Mouse (Mus musculus): Measurements from ENCODE around the gene Lrch1. TPM values are rescaled to one million over a fixed set of nuclear protein-coding genes. Genes with fewer than 3 reads are reported as not detected.
A peak's percentile ranks its signal among the peaks of the same experiment; 100 is the strongest.

Lrch1 gene
- total RNA-seq, 2 experiments from 2014 or later, result 18.2 to 19.5 TPM

DNA sequence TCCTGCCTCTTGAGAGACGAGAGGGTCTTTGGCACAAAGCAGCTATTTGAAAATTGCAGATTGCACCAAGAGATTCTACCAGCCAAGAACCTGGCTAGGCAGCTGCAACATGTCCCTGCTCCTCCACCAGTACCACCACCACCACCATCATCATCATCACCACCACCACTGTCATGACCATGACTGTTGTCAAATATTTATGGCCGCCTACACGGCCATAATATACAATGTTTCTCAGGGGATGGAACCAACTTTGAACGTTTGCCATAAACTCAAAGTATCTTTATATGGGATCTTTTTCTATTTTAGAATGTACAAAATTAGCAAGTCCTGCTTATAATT, 93.9 kb downstream of the Lrch1 start:
- ATAC-seq (ENCODE audit: poor library complexity, severe bottlenecking), result no peak

GRCm38 (mm10) chr14:74852965-74853758, 94.5 kb downstream of the Lrch1 start:
- ATAC-seq (ENCODE audit: poor library complexity, severe bottlenecking), result no peak

- ATAC-seq (ENCODE audit: poor library complexity, severe bottlenecking), result no peak
These were observed 95.8 kb downstream of the Lrch1 start for GRCm38 (mm10) chr14:74851866-74852265.

DNA sequence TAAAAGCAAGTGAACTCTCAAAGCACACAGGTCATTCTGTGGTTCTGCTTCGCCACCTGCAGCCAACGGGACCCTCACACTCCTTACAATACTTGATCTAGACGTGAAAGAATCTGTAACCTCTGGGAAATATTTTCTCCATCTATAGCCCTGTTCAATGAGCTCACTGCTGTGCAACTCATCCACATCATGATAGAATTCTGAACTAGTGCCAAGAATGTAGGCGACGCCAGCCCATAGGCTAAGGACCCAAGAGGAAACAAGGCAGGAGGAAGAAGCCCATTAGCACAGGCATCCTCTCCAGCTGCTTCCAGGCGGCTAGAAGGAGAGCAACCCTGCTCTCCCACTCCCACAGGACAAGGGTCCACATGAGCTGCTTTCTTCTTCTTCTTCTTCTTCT, 98.7 kb downstream of the Lrch1 start:
- ATAC-seq (ENCODE audit: poor library complexity, severe bottlenecking), result no peak

GRCm38 (mm10) chr14:74848224-74848623, 99.5 kb downstream of the Lrch1 start:
- ATAC-seq (ENCODE audit: poor library complexity, severe bottlenecking), result 0 out of 2 replicates have a peak, but pooled peaks have one; percentile 2

DNA sequence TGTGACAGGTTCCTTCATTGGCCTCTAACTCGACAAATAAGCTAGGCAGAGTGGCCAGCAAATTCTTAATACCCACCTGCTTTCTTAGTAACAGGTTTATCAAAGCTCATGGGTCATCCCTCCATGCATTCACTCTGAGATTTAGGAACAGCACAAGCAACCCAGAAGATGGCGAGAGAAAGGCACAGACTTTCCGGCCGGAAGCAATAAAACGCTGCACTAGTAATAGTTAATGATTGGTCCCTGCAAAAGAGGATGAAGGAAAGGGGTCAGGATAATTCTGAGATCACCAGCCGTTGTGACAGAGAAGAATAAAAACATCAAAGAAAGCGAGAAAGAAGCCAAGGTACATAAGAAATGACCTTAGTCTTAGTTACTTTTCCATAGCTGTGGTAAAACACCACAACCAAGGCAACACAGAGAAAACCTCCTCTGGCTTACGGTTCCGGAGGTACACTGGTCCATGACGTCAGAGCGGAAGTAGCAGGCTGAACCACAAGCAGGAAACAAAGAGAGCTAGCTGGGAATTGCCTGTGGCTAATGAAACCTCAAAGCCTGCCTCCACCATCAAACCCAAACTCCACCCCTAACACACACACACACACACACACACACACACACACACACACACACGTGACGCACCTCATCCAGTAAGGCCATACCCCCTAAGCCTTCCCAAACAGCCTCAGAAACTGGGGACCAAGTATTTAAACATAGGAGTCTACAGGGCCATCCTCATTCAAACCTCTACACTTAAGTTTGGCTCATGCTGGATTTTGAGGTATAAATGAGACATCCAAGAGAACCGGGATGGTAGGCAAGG, 100.2 kb downstream of the Lrch1 start:
- ATAC-seq (ENCODE audit: poor library complexity, severe bottlenecking), result peak; percentile 99

GRCm38 (mm10) chr14:74846668-74847067, 101.0 kb downstream of the Lrch1 start:
- no peak for ATAC-seq (ENCODE audit: poor library complexity, severe bottlenecking)

DNA sequence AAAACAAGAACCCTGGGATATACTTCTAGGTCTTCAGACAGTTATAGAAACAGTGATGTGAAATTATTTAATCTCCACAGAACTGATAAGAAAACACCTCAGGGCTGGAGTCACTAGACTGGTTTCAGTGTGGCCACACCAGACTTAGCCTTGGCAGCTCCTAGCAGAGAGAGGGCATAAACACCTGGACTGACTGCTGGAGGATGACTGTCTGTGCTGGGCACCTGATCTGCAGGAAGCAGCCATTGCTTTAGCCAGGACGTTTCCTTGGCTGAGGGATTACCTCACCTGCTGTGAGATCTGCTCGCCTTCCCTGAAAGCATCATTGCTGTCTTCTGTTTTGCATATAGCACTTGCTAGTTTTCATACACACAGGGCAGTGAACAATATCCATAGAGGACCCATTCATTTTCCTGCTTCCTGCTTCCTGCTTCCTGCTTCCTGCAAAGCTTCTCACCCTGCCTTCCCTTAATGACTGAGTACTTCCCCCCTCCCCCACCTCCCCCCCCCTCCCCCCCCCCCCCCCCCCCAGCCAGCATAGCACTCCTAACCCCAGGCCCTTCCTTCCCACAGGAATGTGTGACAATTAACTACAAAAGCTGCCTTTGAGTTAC, 101.9 kb downstream of the Lrch1 start:
- no peak for ATAC-seq (ENCODE audit: poor library complexity, severe bottlenecking)

- ATAC-seq (ENCODE audit: poor library complexity, severe bottlenecking), result peak; percentile 97
These were observed 106.0 kb downstream of the Lrch1 start for GRCm38 (mm10) chr14:74841708-74842107.

DNA sequence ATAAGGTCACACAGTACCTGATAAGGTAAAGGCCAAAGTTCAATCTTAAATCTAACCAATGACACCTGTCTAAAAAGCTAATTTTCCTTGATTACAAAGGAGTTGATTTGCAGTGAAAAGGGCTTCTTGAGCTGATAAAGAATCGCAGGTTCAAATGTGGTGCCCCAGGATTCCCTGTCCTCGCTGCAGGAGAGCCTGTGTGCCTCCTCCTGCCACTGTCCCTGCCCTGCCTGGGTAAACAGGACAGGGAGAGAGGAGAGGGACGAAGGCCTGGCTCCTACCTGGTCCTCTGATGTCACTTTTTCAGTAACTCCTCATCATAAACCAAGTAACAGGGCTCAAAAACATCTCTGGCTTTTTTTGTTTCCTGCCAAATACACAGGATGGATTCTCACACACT, 106.4 kb downstream of the Lrch1 start:
- ATAC-seq (ENCODE audit: poor library complexity, severe bottlenecking), result no peak

- ATAC-seq (ENCODE audit: poor library complexity, severe bottlenecking), result no peak
These were observed 106.9 kb downstream of the Lrch1 start for GRCm38 (mm10) chr14:74840820-74841219.

- no peak for ATAC-seq (ENCODE audit: poor library complexity, severe bottlenecking)
These were observed 107.3 kb downstream of the Lrch1 start for GRCm38 (mm10) chr14:74840328-74840727.

- ATAC-seq (ENCODE audit: poor library complexity, severe bottlenecking), result no peak
These were observed 108.9 kb downstream of the Lrch1 start for GRCm38 (mm10) chr14:74838816-74839215.

DNA sequence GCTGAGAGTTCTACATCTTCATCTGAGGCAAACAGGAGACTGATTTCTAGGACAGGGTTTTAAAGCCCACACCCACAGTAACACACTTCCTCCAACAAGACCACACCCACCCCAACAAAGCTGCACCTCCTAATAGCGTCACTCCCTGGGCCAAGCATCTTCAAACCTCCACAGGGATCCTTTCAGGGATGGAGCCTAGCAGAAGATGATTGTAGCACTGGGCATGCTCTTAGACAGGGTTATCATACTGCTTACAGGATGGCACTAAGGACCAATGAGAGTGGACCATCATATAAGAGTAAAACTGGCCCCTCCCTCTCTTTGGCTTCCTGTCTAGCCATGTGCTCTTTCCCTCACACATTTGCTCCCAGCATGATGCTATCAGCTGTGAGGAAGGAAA, 112.7 kb downstream of the Lrch1 start:
- peak; percentile 54; the same call in 1 of the 2 replicates for ATAC-seq (ENCODE audit: poor library complexity, severe bottlenecking)

GRCm38 (mm10) chr14:74834215-74834614, 113.5 kb downstream of the Lrch1 start:
- ATAC-seq (ENCODE audit: poor library complexity, severe bottlenecking), result no peak

DNA sequence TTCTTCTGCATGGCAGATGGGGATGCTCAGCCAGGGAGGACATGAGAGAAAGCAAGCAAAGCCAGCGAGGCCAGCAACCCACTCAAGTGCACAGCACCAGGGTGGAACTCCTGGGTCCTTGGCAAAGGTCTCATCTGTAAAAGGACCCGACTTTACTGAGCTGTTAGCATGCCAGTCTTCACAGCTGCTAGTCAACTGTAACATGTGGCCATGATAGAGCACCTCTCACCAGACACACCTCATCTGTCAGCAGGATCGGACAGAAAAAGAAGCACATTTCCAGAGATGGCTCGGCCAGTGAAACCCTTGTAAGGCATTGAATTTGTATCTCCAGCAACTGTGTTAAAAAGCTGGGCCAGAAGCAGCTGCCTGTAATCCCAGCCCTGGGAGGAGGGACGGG, 116.0 kb downstream of the Lrch1 start:
- no peak for ATAC-seq (ENCODE audit: poor library complexity, severe bottlenecking)

DNA sequence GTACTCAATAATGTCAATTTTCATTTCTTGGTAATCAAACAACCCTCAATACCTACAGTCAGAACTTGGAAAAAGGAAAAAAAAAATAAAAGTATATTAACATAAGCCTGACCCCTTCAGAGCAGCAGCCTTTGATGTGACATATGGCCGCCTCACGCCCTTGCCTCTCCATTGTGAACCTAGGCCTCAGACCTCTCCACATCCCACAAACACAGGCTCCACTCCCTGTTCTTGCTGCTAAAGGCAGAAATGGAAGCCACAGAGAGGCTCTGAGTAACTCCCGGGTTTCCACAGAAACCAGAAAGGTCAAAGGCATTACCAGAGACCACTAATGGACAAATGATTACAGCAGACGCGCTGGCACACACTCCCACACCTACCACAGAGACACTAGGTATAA, 116.6 kb downstream of the Lrch1 start:
- ATAC-seq (ENCODE audit: poor library complexity, severe bottlenecking), result no peak

DNA sequence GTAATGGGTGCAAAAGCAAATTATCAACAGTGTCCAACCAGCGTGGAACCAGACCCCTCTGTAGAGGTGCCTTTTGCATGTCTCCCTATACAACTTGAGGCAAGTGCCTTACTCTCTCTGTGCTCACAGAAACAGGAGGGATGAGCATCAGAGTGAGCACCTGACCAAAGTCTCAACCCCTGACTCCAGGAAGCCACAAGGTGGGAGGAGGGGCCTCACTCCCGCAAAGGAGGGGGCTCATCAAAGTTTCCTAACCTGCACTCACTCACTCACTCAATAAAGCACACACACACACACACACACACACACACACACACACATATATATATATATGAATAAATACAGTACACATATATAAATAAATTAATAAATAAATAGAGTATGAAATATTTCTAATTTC, 117.1 kb downstream of the Lrch1 start:
- no peak for ATAC-seq (ENCODE audit: poor library complexity, severe bottlenecking)

- ATAC-seq (ENCODE audit: poor library complexity, severe bottlenecking), result no peak
These were observed 124.7 kb downstream of the Lrch1 start for GRCm38 (mm10) chr14:74822757-74823680.

- ATAC-seq (ENCODE audit: poor library complexity, severe bottlenecking), result no peak
These were observed 125.6 kb downstream of the Lrch1 start for GRCm38 (mm10) chr14:74822048-74822447.
